Mouse (Mus musculus): ENCODE data around the gene Marcksl1.
A peak's percentile ranks its signal among the peaks of the same experiment; 100 is the strongest.

Marcksl1 gene

GRCm38 (mm10) chr4:129513086-129513767 lies at the start of gene Marcksl1:
Gene Marcksl1, plus strand, starts transcription at chr4:129513581.
- peak; percentile 94 for DNase-seq (ENCODE audit: extremely low spot score, low spot score)

- DNase-seq (ENCODE audit: extremely low spot score, low spot score): no peak
Measured at GRCm38 (mm10) chr4:129464286-129464815, 49.0 kb upstream of the Marcksl1 start.

- DNase-seq (ENCODE audit: extremely low spot score, low spot score): no peak
Measured at GRCm38 (mm10) chr4:129476047-129476446, 37.3 kb upstream of the Marcksl1 start.

- no peak for DNase-seq (ENCODE audit: extremely low spot score, low spot score)
Measured at GRCm38 (mm10) chr4:129479863-129480262, 33.5 kb upstream of the Marcksl1 start.

- DNase-seq (ENCODE audit: extremely low spot score, low spot score): no peak
Measured at GRCm38 (mm10) chr4:129481090-129481489, 32.3 kb upstream of the Marcksl1 start.

GRCm38 (mm10) chr4:129490972-129491880 lies 22.2 kb upstream of the Marcksl1 start, which contains the start of the genes Tssk3 and Fam229a:
Gene Tssk3, minus strand, starts transcription at chr4:129491022.
Gene Fam229a, plus strand, starts transcription at chr4:129491190.
- DNase-seq (ENCODE audit: extremely low spot score, low spot score): peak; percentile 47

- DNase-seq (ENCODE audit: extremely low spot score, low spot score): no peak
Measured at GRCm38 (mm10) chr4:129494681-129495080, 18.7 kb upstream of the Marcksl1 start.

- no peak for DNase-seq (ENCODE audit: extremely low spot score, low spot score)
Measured at GRCm38 (mm10) chr4:129495672-129496562, 17.5 kb upstream of the Marcksl1 start.

GRCm38 (mm10) chr4:129496631-129497030 lies 16.8 kb upstream of the Marcksl1 start:
- no peak for DNase-seq (ENCODE audit: extremely low spot score, low spot score)

- no peak for DNase-seq (ENCODE audit: extremely low spot score, low spot score)
Measured at GRCm38 (mm10) chr4:129498941-129499340, 14.4 kb upstream of the Marcksl1 start.

- DNase-seq (ENCODE audit: extremely low spot score, low spot score): no peak
Measured at GRCm38 (mm10) chr4:129500017-129500416, 13.4 kb upstream of the Marcksl1 start.

- DNase-seq (ENCODE audit: extremely low spot score, low spot score): peak; percentile 97
Measured at GRCm38 (mm10) chr4:129500607-129501566, 12.5 kb upstream of the Marcksl1 start.

GRCm38 (mm10) chr4:129502327-129502888 lies 11.0 kb upstream of the Marcksl1 start:
- no peak for DNase-seq (ENCODE audit: extremely low spot score, low spot score)

GRCm38 (mm10) chr4:129502901-129503444 lies 10.4 kb upstream of the Marcksl1 start:
- no peak for DNase-seq (ENCODE audit: extremely low spot score, low spot score)

- no peak for DNase-seq (ENCODE audit: extremely low spot score, low spot score)
Measured at GRCm38 (mm10) chr4:129505511-129505910, 7.9 kb upstream of the Marcksl1 start.

GRCm38 (mm10) chr4:129507434-129508236 lies 5.7 kb upstream of the Marcksl1 start:
- no peak for DNase-seq (ENCODE audit: extremely low spot score, low spot score)

- no peak for DNase-seq (ENCODE audit: extremely low spot score, low spot score)
Measured at GRCm38 (mm10) chr4:129508237-129508515, 5.2 kb upstream of the Marcksl1 start.

- DNase-seq (ENCODE audit: extremely low spot score, low spot score): no peak
Measured at GRCm38 (mm10) chr4:129508834-129509600, 4.4 kb upstream of the Marcksl1 start.
